Mouse (Mus musculus): Measurements from ENCODE around the gene Prss28. TPM values are rescaled to one million over a fixed set of nuclear protein-coding genes. Genes with fewer than 3 reads are reported as not detected.

Gene Prss28
- not detected for polyA plus RNA-seq (2014; fragmentation: Illumina TruSeq; extraction: RNeasy Lipid Tissue Mini Kit (QIAGEN cat#74804); ENCODE audit: low read depth, low replicate concordance)

GRCm38 (mm10) chr17:25308346-25308745 is at the start of gene Prss28:
Prss28 (plus strand) TSS chr17:25308646.

GRCm38 (mm10) chr17:25274571-25275346 is 33.7 kb upstream of the Prss28 start, which contains the start of gene Ube2i:
Ube2i (minus strand) TSS chr17:25274622.

GRCm38 (mm10) chr17:25298094-25298493 is 10.4 kb upstream of the Prss28 start, which contains the start of gene Prss34:
Prss34 (plus strand) TSS chr17:25298394.

GRCm38 (mm10) chr17:25318354-25318753 is 9.9 kb downstream of the Prss28 start, which contains the start of gene Prss29:
Prss29 (plus strand) TSS chr17:25318654.

GRCm38 (mm10) chr17:25345462-25345861 is 37.0 kb downstream of the Prss28 start, which contains the start of gene Tpsab1:
Tpsab1 (minus strand) TSS chr17:25345562.

Other genes starting within 250 kb of the Prss28 start
- gene Tmem204, start 225.1 kb upstream of the Prss28 start, polyA plus RNA-seq (2014; fragmentation: Illumina TruSeq; extraction: RNeasy Lipid Tissue Mini Kit (QIAGEN cat#74804); ENCODE audit: low read depth, low replicate concordance), result 2.8 TPM
- 3.0 TPM for gene Telo2, start 192.7 kb upstream of the Prss28 start, polyA plus RNA-seq (2014; fragmentation: Illumina TruSeq; extraction: RNeasy Lipid Tissue Mini Kit (QIAGEN cat#74804); ENCODE audit: low read depth, low replicate concordance)
- gene Ptx4, start 187.9 kb upstream of the Prss28 start, polyA plus RNA-seq (2014; fragmentation: Illumina TruSeq; extraction: RNeasy Lipid Tissue Mini Kit (QIAGEN cat#74804); ENCODE audit: low read depth, low replicate concordance), result not detected
- gene Clcn7, start 175.3 kb upstream of the Prss28 start, polyA plus RNA-seq (2014; fragmentation: Illumina TruSeq; extraction: RNeasy Lipid Tissue Mini Kit (QIAGEN cat#74804); ENCODE audit: low read depth, low replicate concordance), result 4.3 TPM
- not detected for gene Ccdc154, start 146.2 kb upstream of the Prss28 start, polyA plus RNA-seq (2014; fragmentation: Illumina TruSeq; extraction: RNeasy Lipid Tissue Mini Kit (QIAGEN cat#74804); ENCODE audit: low read depth, low replicate concordance)
- not detected for gene Gm38655, start 133.2 kb upstream of the Prss28 start, polyA plus RNA-seq (2014; fragmentation: Illumina TruSeq; extraction: RNeasy Lipid Tissue Mini Kit (QIAGEN cat#74804); ENCODE audit: low read depth, low replicate concordance)
- gene BC003965, start 124.1 kb upstream of the Prss28 start, polyA plus RNA-seq (2014; fragmentation: Illumina TruSeq; extraction: RNeasy Lipid Tissue Mini Kit (QIAGEN cat#74804); ENCODE audit: low read depth, low replicate concordance), result 19.8 TPM
- gene Unkl, start 120.2 kb upstream of the Prss28 start, polyA plus RNA-seq (2014; fragmentation: Illumina TruSeq; extraction: RNeasy Lipid Tissue Mini Kit (QIAGEN cat#74804); ENCODE audit: low read depth, low replicate concordance), result 14.3 TPM
- gene Gnptg, start 68.5 kb upstream of the Prss28 start, polyA plus RNA-seq (2014; fragmentation: Illumina TruSeq; extraction: RNeasy Lipid Tissue Mini Kit (QIAGEN cat#74804); ENCODE audit: low read depth, low replicate concordance), result 10.1 TPM
- gene Tsr3, start 68.5 kb upstream of the Prss28 start, polyA plus RNA-seq (2014; fragmentation: Illumina TruSeq; extraction: RNeasy Lipid Tissue Mini Kit (QIAGEN cat#74804); ENCODE audit: low read depth, low replicate concordance), result 3.8 TPM
- gene Baiap3, start 52.3 kb upstream of the Prss28 start, polyA plus RNA-seq (2014; fragmentation: Illumina TruSeq; extraction: RNeasy Lipid Tissue Mini Kit (QIAGEN cat#74804); ENCODE audit: low read depth, low replicate concordance), result not detected
- gene Ube2i, start 34.0 kb upstream of the Prss28 start, polyA plus RNA-seq (2014; fragmentation: Illumina TruSeq; extraction: RNeasy Lipid Tissue Mini Kit (QIAGEN cat#74804); ENCODE audit: low read depth, low replicate concordance), result 216 TPM
- gene Prss34, start 10.3 kb upstream of the Prss28 start, polyA plus RNA-seq (2014; fragmentation: Illumina TruSeq; extraction: RNeasy Lipid Tissue Mini Kit (QIAGEN cat#74804); ENCODE audit: low read depth, low replicate concordance), result not detected
- gene Prss29, start 10.0 kb downstream of the Prss28 start, polyA plus RNA-seq (2014; fragmentation: Illumina TruSeq; extraction: RNeasy Lipid Tissue Mini Kit (QIAGEN cat#74804); ENCODE audit: low read depth, low replicate concordance), result not detected
- gene Tpsab1, start 36.9 kb downstream of the Prss28 start, polyA plus RNA-seq (2014; fragmentation: Illumina TruSeq; extraction: RNeasy Lipid Tissue Mini Kit (QIAGEN cat#74804); ENCODE audit: low read depth, low replicate concordance), result not detected
- not detected for gene Tpsb2, start 57.7 kb downstream of the Prss28 start, polyA plus RNA-seq (2014; fragmentation: Illumina TruSeq; extraction: RNeasy Lipid Tissue Mini Kit (QIAGEN cat#74804); ENCODE audit: low read depth, low replicate concordance)
- 8.6 TPM for gene Tpsg1, start 60.6 kb downstream of the Prss28 start, polyA plus RNA-seq (2014; fragmentation: Illumina TruSeq; extraction: RNeasy Lipid Tissue Mini Kit (QIAGEN cat#74804); ENCODE audit: low read depth, low replicate concordance)
- 1.3 TPM for gene Cacna1h, start 125.1 kb downstream of the Prss28 start, polyA plus RNA-seq (2014; fragmentation: Illumina TruSeq; extraction: RNeasy Lipid Tissue Mini Kit (QIAGEN cat#74804); ENCODE audit: low read depth, low replicate concordance)
- gene Tekt4, start 146.0 kb downstream of the Prss28 start, polyA plus RNA-seq (2014; fragmentation: Illumina TruSeq; extraction: RNeasy Lipid Tissue Mini Kit (QIAGEN cat#74804); ENCODE audit: low read depth, low replicate concordance), result not detected
- gene Sstr5, start 188.6 kb downstream of the Prss28 start, polyA plus RNA-seq (2014; fragmentation: Illumina TruSeq; extraction: RNeasy Lipid Tissue Mini Kit (QIAGEN cat#74804); ENCODE audit: low read depth, low replicate concordance), result 0.19 TPM